Mouse (Mus musculus) MEL (cell line): ENCODE results near the gene Ctsj. TPM values are rescaled to one million over a fixed set of nuclear protein-coding genes. Genes with fewer than 3 reads are reported as not detected.

Source experiments
- DNase-seq: peaks from one replicate; pipeline ENCODE4 v3.0.0; 2011; ENCODE audit warnings: low read depth, low spot score
- H3K27ac ChIP-seq: 2 replicates; pipeline ENCODE4 v1.5.1; 2012; ENCODE audit warnings: low read depth, mild to moderate bottlenecking, control low read depth, low read length, moderate library complexity; ENCODE audit not compliant: control insufficient read depth
- H3K27me3 ChIP-seq, 2 experiments: fragments of 150-350 bp in 1 of 2; sonication (generic) in 1 of 2; 2 replicates each; pipeline ENCODE4 v1.6.1; 2012; ENCODE audit warnings: low read length in 2 of 2, mild to moderate bottlenecking in 2 of 2, improper control_type of control experiment in 1 of 2, moderate library complexity in 1 of 2; ENCODE audit not compliant: insufficient read depth in 2 of 2, control insufficient read depth in 1 of 2
- H3K36me3 ChIP-seq, 2 experiments: 2 replicates each; pipeline ENCODE4 v1.6.1; 2012 to 2014; ENCODE audit warnings: low read length in 2 of 2, improper control_type of control experiment in 1 of 2, inconsistent platforms in 1 of 2, mild to moderate bottlenecking in 1 of 2; ENCODE audit not compliant: insufficient read depth in 2 of 2, control insufficient read depth in 1 of 2
- H3K4me1 ChIP-seq, 2 experiments: fragments of 150-350 bp in 1 of 2; sonication (generic) in 1 of 2; 2 replicates each; pipeline ENCODE4 v1.6.1; 2012; ENCODE audit warnings: low read length in 2 of 2, improper control_type of control experiment in 1 of 2, mild to moderate bottlenecking in 1 of 2; ENCODE audit not compliant: insufficient read depth in 2 of 2, control insufficient read depth in 1 of 2
- H3K4me3 ChIP-seq, 2 experiments: fragments of 150-350 bp in 1 of 2; sonication (generic) in 1 of 2; 2 replicates each; pipeline ENCODE4 v1.5.1; 2012; ENCODE audit warnings: low read depth in 2 of 2, low read length in 2 of 2, mild to moderate bottlenecking in 2 of 2, moderate library complexity in 2 of 2, control low read depth in 1 of 2, improper control_type of control experiment in 1 of 2; ENCODE audit not compliant: control insufficient read depth in 1 of 2, insufficient read depth in 1 of 2
- H3K79me2 ChIP-seq: 2 replicates; pipeline ENCODE4 v1.6.1; 2012; ENCODE audit warnings: mild to moderate bottlenecking, low read length, moderate library complexity; ENCODE audit not compliant: control insufficient read depth, poor library complexity, insufficient read depth
- H3K9ac ChIP-seq: 2 replicates; pipeline ENCODE4 v1.6.1; 2012; ENCODE audit warnings: low read depth, mild to moderate bottlenecking, control low read depth, low read length, moderate library complexity; ENCODE audit not compliant: control insufficient read depth, poor library complexity, severe bottlenecking
- H3K9me3 ChIP-seq: fragments of 150-350 bp; sonication (generic); replicated peaks from 2 replicates; pipeline ENCODE4 v1.6.1; 2012; ENCODE audit warnings: mild to moderate bottlenecking, low read length, improper control_type of control experiment, moderate library complexity; ENCODE audit not compliant: insufficient read depth
- BHLHE40 ChIP-seq: IDR thresholded peaks from 2 replicates; pipeline ENCODE4 v1.6.1; 2012; ENCODE audit warnings: low read depth, mild to moderate bottlenecking, inconsistent platforms, low read length, improper control_type of control experiment, borderline replicate concordance
- CHD2 ChIP-seq: IDR thresholded peaks from 2 replicates; pipeline ENCODE4 v1.6.1; 2011; ENCODE audit warnings: low read length, improper control_type of control experiment
- E2F4 ChIP-seq: IDR thresholded peaks from 2 replicates; pipeline ENCODE4 v1.6.1; 2011; ENCODE audit warnings: low read depth, low read length, improper control_type of control experiment, borderline replicate concordance
- ELF1 ChIP-seq: IDR thresholded peaks from 2 replicates; pipeline ENCODE4 v1.6.1; 2014; ENCODE audit warnings: low read depth, mild to moderate bottlenecking, inconsistent platforms, low read length, improper control_type of control experiment, moderate library complexity
- EP300 ChIP-seq, 2 experiments: IDR thresholded peaks; 2 replicates each; pipeline ENCODE4 v1.6.1; 2011; ENCODE audit warnings: improper control_type of control experiment in 2 of 2, low read length in 2 of 2, low read depth in 1 of 2, mild to moderate bottlenecking in 1 of 2
- ETS1 ChIP-seq: IDR thresholded peaks from 2 replicates; pipeline ENCODE4 v1.6.1; 2012; ENCODE audit warnings: low read depth, mild to moderate bottlenecking, inconsistent platforms, low read length, improper control_type of control experiment, moderate library complexity
- GABPA ChIP-seq: IDR thresholded peaks from 2 replicates; pipeline ENCODE4 v1.6.1; 2012; ENCODE audit warnings: low read depth, mild to moderate bottlenecking, inconsistent platforms, low read length, improper control_type of control experiment, moderate library complexity
- GATA1 ChIP-seq: IDR thresholded peaks from 2 replicates; pipeline ENCODE4 v1.6.1; 2011; ENCODE audit warnings: low read depth, low read length, improper control_type of control experiment
- MAFK ChIP-seq: IDR thresholded peaks from 2 replicates; pipeline ENCODE4 v1.6.1; 2011; ENCODE audit warnings: low read depth, mild to moderate bottlenecking, low read length, improper control_type of control experiment, borderline replicate concordance
- MAX ChIP-seq: IDR thresholded peaks from 2 replicates; pipeline ENCODE4 v1.6.1; 2011; ENCODE audit warnings: low read length, improper control_type of control experiment
- MAZ ChIP-seq: IDR thresholded peaks from 2 replicates; pipeline ENCODE4 v1.6.1; 2012; ENCODE audit warnings: low read depth, mild to moderate bottlenecking, inconsistent platforms, low read length, improper control_type of control experiment
- MEF2A ChIP-seq: IDR thresholded peaks from 2 replicates; pipeline ENCODE4 v1.6.1; 2014; ENCODE audit warnings: low read depth, mild to moderate bottlenecking, inconsistent platforms, low read length, improper control_type of control experiment; ENCODE audit not compliant: poor library complexity, insufficient replicate concordance, severe bottlenecking; ENCODE audit errors: extremely low read depth
- MYB ChIP-seq: IDR thresholded peaks from 2 replicates; pipeline ENCODE4 v1.6.1; 2011; ENCODE audit warnings: mild to moderate bottlenecking, low read depth, low read length, improper control_type of control experiment
- POLR2A ChIP-seq, 2 experiments: IDR thresholded peaks; 2 replicates each; pipeline ENCODE4 v1.6.1; 2011 to 2012; ENCODE audit warnings: low read length in 2 of 2, mild to moderate bottlenecking in 2 of 2, control low read depth in 1 of 2, improper control_type of control experiment in 1 of 2, low read depth in 1 of 2, moderate library complexity in 1 of 2; ENCODE audit not compliant: control insufficient read depth in 1 of 2, insufficient read depth in 1 of 2, poor library complexity in 1 of 2
- RCOR1 ChIP-seq: IDR thresholded peaks from 2 replicates; pipeline ENCODE4 v1.6.1; 2012; ENCODE audit warnings: low read depth, mild to moderate bottlenecking, inconsistent platforms, low read length, improper control_type of control experiment
- SIN3A ChIP-seq: IDR thresholded peaks from 2 replicates; pipeline ENCODE4 v1.6.1; 2012; ENCODE audit warnings: low read length, improper control_type of control experiment, inconsistent platforms
- TAL1 ChIP-seq: IDR thresholded peaks from 2 replicates; pipeline ENCODE4 v1.6.1; 2012; ENCODE audit warnings: mild to moderate bottlenecking, inconsistent platforms, low read length, moderate library complexity, mixed read lengths
- TCF12 ChIP-seq: IDR thresholded peaks from 2 replicates; pipeline ENCODE4 v1.6.1; 2014; ENCODE audit warnings: low read depth, mild to moderate bottlenecking, inconsistent platforms, low read length, improper control_type of control experiment, moderate library complexity
- UBTF ChIP-seq: IDR thresholded peaks from 2 replicates; pipeline ENCODE4 v1.6.1; 2012; ENCODE audit warnings: low read depth, mild to moderate bottlenecking, inconsistent platforms, low read length, improper control_type of control experiment, moderate library complexity, borderline replicate concordance; ENCODE audit not compliant: insufficient read depth
- USF2 ChIP-seq, 2 experiments: IDR thresholded peaks; 2 replicates each; pipeline ENCODE4 v1.6.1; 2011 to 2012; ENCODE audit warnings: improper control_type of control experiment in 2 of 2, low read length in 2 of 2, borderline replicate concordance in 1 of 2, inconsistent platforms in 1 of 2, low read depth in 1 of 2, mild to moderate bottlenecking in 1 of 2; ENCODE audit not compliant: insufficient read depth in 1 of 2
- ZKSCAN1 ChIP-seq: IDR thresholded peaks from 2 replicates; pipeline ENCODE4 v1.6.1; 2012; ENCODE audit warnings: low read depth, mild to moderate bottlenecking, inconsistent platforms, low read length, improper control_type of control experiment, moderate library complexity
- ZMIZ1 ChIP-seq: IDR thresholded peaks from 2 replicates; pipeline ENCODE4 v1.6.1; 2012; ENCODE audit warnings: low read depth, mild to moderate bottlenecking, inconsistent platforms, low read length, improper control_type of control experiment, moderate library complexity
- polyA plus RNA-seq, 2 experiments: library from polyadenylated mRNA; stranded (reverse) in 1 of 2; unstranded in 1 of 2; fragments of >175 nt in 1 of 2; fragments of >200 nt in 1 of 2; gene quantifications; 2 replicates each; pipeline versions ENCODE4 v1.2.1 to v1.2.4; 2012; ENCODE audit warnings: low replicate concordance in 2 of 2, low read depth in 1 of 2; ENCODE audit not compliant: insufficient read length in 2 of 2, insufficient read depth in 1 of 2, missing spikeins in 1 of 2
- total RNA-seq: library from RNA; depleted of rRNA; stranded (reverse); fragments of 300-350 nt; gene quantifications from 2 replicates; pipeline ENCODE4 v1.2.3, GENCODE M21; 2012

Ctsj gene
- total and polyA plus RNA-seq, 3 experiments: 0.18 to 0.46 TPM; not detected in 1

DNA sequence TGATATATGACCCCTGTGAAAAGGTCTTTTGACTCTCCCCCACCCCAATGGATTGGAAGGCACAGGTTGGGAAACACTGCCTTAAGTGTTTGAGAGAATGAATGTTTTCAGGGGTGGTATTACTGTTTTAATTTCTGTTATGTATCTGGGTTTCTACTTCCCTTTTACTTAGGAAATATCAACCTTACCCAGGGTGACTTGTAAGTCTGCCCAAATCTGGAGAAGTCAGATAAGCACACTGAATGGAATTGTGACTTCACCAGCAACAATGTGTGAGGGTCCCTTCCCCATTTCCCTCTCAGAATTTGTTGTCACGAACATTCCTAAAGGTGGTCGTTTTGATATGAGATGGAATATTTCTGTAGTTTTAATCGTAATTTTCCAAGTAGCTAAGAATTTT, 17.0 kb upstream of the Ctsj start:
- Histone ChIP-seq H3K27me3 (no peaks in the 10 kb centered on the region), H3K4me3 (no peak overlapping the region), H3K9ac (no peak overlapping the region), H3K36me3 (peaks cover 0 to 16% of the 10 kb centered on the region in 2 experiments; a peak in 2 of 4 replicates), H3K79me2 (no peaks in the 10 kb centered on the region), H3K27ac (peak overlapping the region; percentile 65), H3K9me3 (no peaks in the 10 kb centered on the region), H3K4me1 (peaks cover 4 to 21% of the 10 kb centered on the region in 2 experiments; a peak in 3 of 4 replicates)
- peak; percentile 87 for DNase-seq
- TF ChIP-seq MEF2A: no peak
- no peak for TF ChIP-seq MAZ
- no peak for TF ChIP-seq POLR2A (IDR thresholded peaks at IDR 0.05; ENCODE audit: control insufficient read depth in 1 of 2, insufficient read depth in 1 of 2, low read depth in 1 of 2, low read length in 2 of 2, poor library complexity in 1 of 2)
- TF ChIP-seq BHLHE40: no peak
- TF ChIP-seq ZKSCAN1: no peak
- peak; percentile 52; the same call in 1 of the 2 replicates for TF ChIP-seq SIN3A
- peak; percentile 81 for TF ChIP-seq ETS1
- TF ChIP-seq UBTF: no peak
- TF ChIP-seq GATA1: peak; percentile 97
- peak; percentile 98 to 99 for TF ChIP-seq EP300 (IDR thresholded peaks at IDR 0.05; ENCODE audit: low read depth in 1 of 2, low read length in 2 of 2)
- TF ChIP-seq ZMIZ1: no peak
- no peak for TF ChIP-seq E2F4
- no peak for TF ChIP-seq MAFK
- peak; percentile 91 for TF ChIP-seq RCOR1
- no peak for TF ChIP-seq MAX
- TF ChIP-seq CHD2: no peak
- peak; percentile 75 for TF ChIP-seq MYB
- no peak for TF ChIP-seq GABPA
- TF ChIP-seq TCF12: peak; percentile 97
- no peak for TF ChIP-seq ELF1
- peak; percentile 97 for TF ChIP-seq TAL1
- TF ChIP-seq USF2 (IDR thresholded peaks at IDR 0.05; ENCODE audit: borderline replicate concordance in 1 of 2, insufficient read depth in 1 of 2, low read depth in 1 of 2, low read length in 2 of 2): no peak
